Mouse (Mus musculus): ENCODE measurements around the gene Zfp536. TPM values are rescaled to one million over a fixed set of nuclear protein-coding genes. Genes with fewer than 3 reads are reported as not detected.

Gene Zfp536
- polyA plus RNA-seq, 1 experiment from 2014 or later: 4.9 TPM

DNA sequence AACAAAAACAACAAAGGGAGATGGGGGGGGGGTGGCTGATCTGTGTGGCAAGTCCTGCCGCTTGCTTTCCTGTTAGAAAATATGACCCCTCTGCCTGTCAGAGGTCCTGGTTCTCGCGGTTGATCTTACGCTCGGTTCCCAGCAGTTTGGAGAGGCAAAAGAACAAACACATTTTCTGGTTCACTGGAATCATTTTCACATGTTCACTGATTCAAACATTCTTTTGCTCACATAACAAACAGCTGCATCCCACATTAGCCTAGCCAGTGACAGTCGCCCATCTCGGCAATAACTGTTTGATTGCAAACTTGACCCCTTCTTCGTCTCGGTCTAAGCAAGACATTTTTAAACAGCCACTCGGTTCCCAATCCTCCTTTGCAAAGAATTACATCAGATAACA is 208.8 kb downstream of the Zfp536 start:
- H3K4me1 ChIP-seq (replicated peaks): peaks cover 19% of the 10 kb centered on the region
- no peak overlapping the region for H3K4me3 ChIP-seq
- ATAC-seq (replicated peaks; ENCODE audit: insufficient number of reproducible peaks, insufficient read depth, low FRiP score, low read depth): no peak
- H3K36me3 ChIP-seq: no peaks in the 10 kb centered on the region
- no peaks in the 10 kb centered on the region for H3K9me3 ChIP-seq (replicated peaks)
- WGBS: 66% methylated on average over 10 of the region's 10 CpGs
- H3K4me2 ChIP-seq: no peak overlapping the region
- H3K9ac ChIP-seq: no peak overlapping the region
- H3K27ac ChIP-seq: no peak overlapping the region
- no peaks in the 10 kb centered on the region for H3K27me3 ChIP-seq

DNA sequence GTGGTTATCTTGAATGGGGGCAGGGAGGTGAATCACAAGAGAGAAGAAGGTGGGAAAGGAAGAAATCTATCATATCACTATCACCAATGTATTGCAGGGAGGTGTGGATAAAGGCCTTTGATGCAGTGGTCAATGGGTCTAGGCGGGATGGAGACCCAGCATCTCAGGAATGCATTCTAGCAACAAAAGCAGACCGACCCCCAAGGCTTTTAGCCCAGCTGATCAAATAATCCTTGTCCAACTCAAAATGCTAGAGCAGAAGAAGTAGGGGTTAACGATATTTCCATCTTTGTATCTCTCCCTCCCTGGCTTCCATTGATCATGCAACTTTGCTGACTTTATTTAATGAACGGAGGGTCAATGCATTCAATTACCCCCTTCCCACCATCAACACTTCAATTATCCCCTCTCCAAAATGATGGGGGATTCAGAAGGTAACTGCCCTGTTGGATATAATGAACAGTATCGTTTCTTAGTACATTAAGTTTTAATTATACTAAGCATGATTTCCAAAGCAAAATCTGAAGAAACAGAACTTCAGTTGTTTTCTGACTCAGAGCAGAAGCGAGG is 209.5 kb downstream of the Zfp536 start:
- ATAC-seq (replicated peaks; ENCODE audit: insufficient number of reproducible peaks, insufficient read depth, low FRiP score, low read depth): no peak
- peaks cover 19% of the 10 kb centered on the region for H3K4me1 ChIP-seq (replicated peaks)
- WGBS: 73% methylated on average over 6 of the region's 6 CpGs
- no peaks in the 10 kb centered on the region for H3K27me3 ChIP-seq
- H3K4me2 ChIP-seq: no peak overlapping the region
- no peak overlapping the region for H3K9ac ChIP-seq
- no peaks in the 10 kb centered on the region for H3K9me3 ChIP-seq (replicated peaks)
- H3K4me3 ChIP-seq: no peak overlapping the region
- H3K36me3 ChIP-seq: no peaks in the 10 kb centered on the region
- no peak overlapping the region for H3K27ac ChIP-seq

GRCm38 (mm10) chr7:37563171-37563574 is 210.3 kb downstream of the Zfp536 start:
- Histone ChIP-seq H3K27me3 (no peaks in the 10 kb centered on the region), H3K4me3 (peak overlapping the region; percentile 38), H3K9me3 (replicated peaks) (no peaks in the 10 kb centered on the region), H3K36me3 (no peaks in the 10 kb centered on the region), H3K27ac (peak overlapping the region; percentile 56; the same call in 1 of the 2 replicates), H3K4me2 (peak overlapping the region; percentile 61), H3K4me1 (replicated peaks) (peaks cover 17% of the 10 kb centered on the region), H3K9ac (peak overlapping the region; percentile 38; the same call in 1 of the 2 replicates)
- peak; percentile 70; the same call in 1 of the 2 replicates for ATAC-seq (replicated peaks; ENCODE audit: insufficient number of reproducible peaks, insufficient read depth, low FRiP score, low read depth)
- WGBS: 11% methylated on average over 8 of the region's 8 CpGs

DNA sequence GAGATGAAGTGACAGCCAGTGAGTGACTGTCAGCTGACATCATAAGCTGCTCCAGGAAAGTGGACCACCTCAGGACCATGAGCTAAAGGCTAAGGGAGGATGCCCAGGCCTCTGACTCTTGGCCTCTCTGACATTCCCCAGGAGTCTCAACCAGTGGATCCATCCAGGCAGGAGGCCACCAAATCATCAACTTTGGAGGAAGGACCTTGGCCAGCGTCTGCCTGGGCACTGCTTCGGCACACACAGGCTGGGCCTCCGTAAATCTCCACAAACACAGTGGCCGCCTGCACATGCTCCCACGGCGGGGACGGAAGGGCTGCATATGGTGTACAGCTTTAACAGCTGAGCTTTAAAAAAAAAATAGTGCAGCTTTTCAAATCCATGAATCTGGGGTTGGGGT is 210.9 kb downstream of the Zfp536 start:
- Histone ChIP-seq H3K9ac (no peak overlapping the region), H3K27ac (no peak overlapping the region), H3K36me3 (no peaks in the 10 kb centered on the region), H3K4me3 (no peak overlapping the region), H3K4me1 (replicated peaks) (peaks cover 17% of the 10 kb centered on the region), H3K27me3 (no peaks in the 10 kb centered on the region), H3K9me3 (replicated peaks) (no peaks in the 10 kb centered on the region), H3K4me2 (peak overlapping the region; percentile 61)
- WGBS: 69% methylated on average over 7 of the region's 7 CpGs
- no peak for ATAC-seq (replicated peaks; ENCODE audit: insufficient number of reproducible peaks, insufficient read depth, low FRiP score, low read depth)

DNA sequence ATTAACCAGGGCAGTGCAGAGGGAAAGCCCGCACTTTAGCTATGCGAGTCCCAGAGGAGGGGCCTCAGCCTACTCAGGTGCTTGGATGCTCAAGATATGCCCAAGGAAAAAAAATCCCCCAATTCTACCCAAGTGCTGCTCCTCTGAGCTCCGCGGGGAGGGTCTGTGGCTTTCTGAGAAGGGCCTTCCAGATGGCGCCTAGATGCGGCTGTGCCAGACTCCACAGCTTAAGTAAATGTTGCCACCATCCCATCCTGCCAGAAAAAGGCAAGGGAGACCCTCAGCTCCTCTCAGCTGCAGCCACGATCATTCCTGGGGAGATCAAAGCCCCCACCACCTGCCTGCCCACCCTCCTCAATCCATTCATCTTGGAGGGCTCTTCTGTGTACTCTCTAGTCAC is 212.9 kb downstream of the Zfp536 start:
- H3K9me3 ChIP-seq (replicated peaks): no peaks in the 10 kb centered on the region
- no peak for ATAC-seq (replicated peaks; ENCODE audit: insufficient number of reproducible peaks, insufficient read depth, low FRiP score, low read depth)
- H3K4me2 ChIP-seq: no peak overlapping the region
- H3K27me3 ChIP-seq: no peaks in the 10 kb centered on the region
- no peaks in the 10 kb centered on the region for H3K36me3 ChIP-seq
- no peak overlapping the region for H3K27ac ChIP-seq
- WGBS: 76% methylated on average over 7 of the region's 7 CpGs
- no peak overlapping the region for H3K9ac ChIP-seq
- H3K4me1 ChIP-seq (replicated peaks): peaks cover 9% of the 10 kb centered on the region
- H3K4me3 ChIP-seq: no peak overlapping the region

DNA sequence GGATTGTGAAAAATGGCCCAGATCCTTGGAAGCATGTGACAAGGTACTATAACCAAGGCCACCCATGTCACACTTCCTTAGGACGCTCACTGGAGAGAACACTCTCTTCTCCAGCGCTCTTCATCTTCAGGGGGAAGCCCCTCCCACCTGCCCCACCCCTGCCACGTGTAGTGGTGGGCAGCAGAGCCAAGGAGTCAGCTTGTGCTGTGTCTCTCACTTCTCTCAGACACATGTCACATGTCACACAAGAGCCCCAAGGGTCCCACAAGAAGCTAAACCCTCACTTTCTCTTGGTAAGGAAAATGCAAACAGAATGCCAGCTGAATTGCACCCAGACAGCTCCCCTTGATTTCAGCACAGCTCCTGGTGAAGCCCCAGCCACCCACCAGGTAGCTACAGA is 213.6 kb downstream of the Zfp536 start:
- Histone ChIP-seq H3K27me3 (no peaks in the 10 kb centered on the region), H3K27ac (no peak overlapping the region), H3K4me2 (no peak overlapping the region), H3K9ac (no peak overlapping the region), H3K4me3 (no peak overlapping the region), H3K36me3 (no peaks in the 10 kb centered on the region), H3K4me1 (replicated peaks) (peaks cover 9% of the 10 kb centered on the region), H3K9me3 (replicated peaks) (no peaks in the 10 kb centered on the region)
- ATAC-seq (replicated peaks; ENCODE audit: insufficient number of reproducible peaks, insufficient read depth, low FRiP score, low read depth): no peak
- 64% methylated on average over 3 of the region's 3 CpGs for WGBS

GRCm38 (mm10) chr7:37559341-37559740 is 214.1 kb downstream of the Zfp536 start:
- WGBS: 82% methylated on average over 6 of the region's 6 CpGs
- Histone ChIP-seq H3K4me3 (no peak overlapping the region), H3K9ac (no peak overlapping the region), H3K27ac (no peak overlapping the region), H3K27me3 (no peaks in the 10 kb centered on the region), H3K4me1 (replicated peaks) (peaks cover 9% of the 10 kb centered on the region), H3K9me3 (replicated peaks) (no peaks in the 10 kb centered on the region), H3K36me3 (no peaks in the 10 kb centered on the region), H3K4me2 (no peak overlapping the region)
- ATAC-seq (replicated peaks; ENCODE audit: insufficient number of reproducible peaks, insufficient read depth, low FRiP score, low read depth): no peak

GRCm38 (mm10) chr7:37556811-37557210 is 216.6 kb downstream of the Zfp536 start:
- no peak overlapping the region for H3K4me2 ChIP-seq
- no peaks in the 10 kb centered on the region for H3K27me3 ChIP-seq
- 58% methylated on average over 1 of the region's 1 CpGs for WGBS
- ATAC-seq (replicated peaks; ENCODE audit: insufficient number of reproducible peaks, insufficient read depth, low FRiP score, low read depth): no peak
- H3K4me1 ChIP-seq (replicated peaks): no peaks in the 10 kb centered on the region
- no peaks in the 10 kb centered on the region for H3K36me3 ChIP-seq
- H3K9ac ChIP-seq: no peak overlapping the region
- H3K9me3 ChIP-seq (replicated peaks): no peaks in the 10 kb centered on the region
- no peak overlapping the region for H3K4me3 ChIP-seq
- H3K27ac ChIP-seq: no peak overlapping the region

GRCm38 (mm10) chr7:37554405-37554804 is 219.0 kb downstream of the Zfp536 start:
- WGBS: 64% methylated on average over 5 of the region's 5 CpGs
- no peak overlapping the region for H3K4me2 ChIP-seq
- no peaks in the 10 kb centered on the region for H3K9me3 ChIP-seq (replicated peaks)
- H3K4me1 ChIP-seq (replicated peaks): no peaks in the 10 kb centered on the region
- H3K9ac ChIP-seq: no peak overlapping the region
- H3K27ac ChIP-seq: no peak overlapping the region
- no peaks in the 10 kb centered on the region for H3K27me3 ChIP-seq
- no peaks in the 10 kb centered on the region for H3K36me3 ChIP-seq
- no peak overlapping the region for H3K4me3 ChIP-seq
- no peak; the same call in 1 of the 2 replicates for ATAC-seq (replicated peaks; ENCODE audit: insufficient number of reproducible peaks, insufficient read depth, low FRiP score, low read depth)

GRCm38 (mm10) chr7:37553646-37554045 is 219.8 kb downstream of the Zfp536 start:
- Histone ChIP-seq H3K9me3 (replicated peaks) (no peaks in the 10 kb centered on the region), H3K4me3 (no peak overlapping the region), H3K4me2 (no peak overlapping the region), H3K9ac (no peak overlapping the region), H3K36me3 (no peaks in the 10 kb centered on the region), H3K4me1 (replicated peaks) (no peaks in the 10 kb centered on the region), H3K27ac (no peak overlapping the region), H3K27me3 (no peaks in the 10 kb centered on the region)
- ATAC-seq (replicated peaks; ENCODE audit: insufficient number of reproducible peaks, insufficient read depth, low FRiP score, low read depth): no peak
- 65% methylated on average over 3 of the region's 3 CpGs for WGBS

- ATAC-seq (replicated peaks; ENCODE audit: insufficient number of reproducible peaks, insufficient read depth, low FRiP score, low read depth): no peak
- H3K4me3 ChIP-seq: no peak overlapping the region
- no peaks in the 10 kb centered on the region for H3K36me3 ChIP-seq
- H3K4me1 ChIP-seq (replicated peaks): no peaks in the 10 kb centered on the region
- no peak overlapping the region for H3K9ac ChIP-seq
- no peak overlapping the region for H3K4me2 ChIP-seq
- no peaks in the 10 kb centered on the region for H3K27me3 ChIP-seq
- H3K9me3 ChIP-seq (replicated peaks): no peaks in the 10 kb centered on the region
- WGBS: 74% methylated on average over 3 of the region's 3 CpGs
- no peak overlapping the region for H3K27ac ChIP-seq
These were observed 221.1 kb downstream of the Zfp536 start for GRCm38 (mm10) chr7:37552384-37552783.

DNA sequence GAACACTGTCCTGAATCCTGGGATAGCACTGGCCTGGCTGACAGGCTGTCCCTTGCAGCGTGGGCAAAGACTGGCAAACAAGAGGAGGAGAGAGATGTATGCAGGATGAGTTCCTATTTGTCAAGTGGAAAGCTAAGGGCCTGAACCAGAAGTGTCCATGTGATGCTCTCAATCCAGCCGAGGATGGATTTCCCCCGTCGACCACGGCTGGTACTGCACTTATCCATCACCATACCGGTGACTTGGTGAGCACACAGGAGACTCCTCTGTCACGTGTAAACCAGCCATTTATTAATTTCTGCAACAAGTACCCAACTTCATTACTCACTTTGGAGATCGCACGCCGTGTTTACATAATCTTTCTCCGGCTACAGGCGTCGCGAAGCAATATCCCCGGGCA is 224.6 kb downstream of the Zfp536 start:
- no peak overlapping the region for H3K27ac ChIP-seq
- WGBS: 65% methylated on average over 15 of the region's 15 CpGs
- no peaks in the 10 kb centered on the region for H3K27me3 ChIP-seq
- no peaks in the 10 kb centered on the region for H3K4me1 ChIP-seq (replicated peaks)
- H3K9ac ChIP-seq: no peak overlapping the region
- no peak overlapping the region for H3K4me3 ChIP-seq
- no peak overlapping the region for H3K4me2 ChIP-seq
- ATAC-seq (replicated peaks; ENCODE audit: insufficient number of reproducible peaks, insufficient read depth, low FRiP score, low read depth): no peak
- no peaks in the 10 kb centered on the region for H3K9me3 ChIP-seq (replicated peaks)
- no peaks in the 10 kb centered on the region for H3K36me3 ChIP-seq

All from heart, embryonic 15.5 days (tissue).